Mouse (Mus musculus): ENCODE results near the gene Naa25.

DNA sequence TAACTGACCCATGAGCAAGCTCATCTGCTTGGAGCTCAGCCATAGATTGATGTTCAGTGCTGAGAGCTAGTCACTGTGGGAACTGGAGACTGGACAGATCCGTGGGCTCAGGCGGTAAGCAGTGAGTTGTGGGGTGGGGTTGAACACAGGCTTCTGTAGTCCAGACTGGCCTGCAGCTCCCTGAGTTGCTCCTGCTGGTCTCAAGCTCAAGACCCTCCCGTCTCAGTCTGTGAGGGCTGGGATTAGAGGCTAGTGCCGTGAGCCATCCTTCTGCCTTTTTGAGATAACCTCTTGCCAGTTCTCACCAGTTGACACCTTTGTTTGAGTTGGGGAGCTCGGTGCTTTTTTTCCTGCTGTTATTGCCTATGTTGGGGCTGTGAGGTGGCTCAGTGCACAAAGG lies 3.1 kb downstream of the Naa25 start:
- TF ChIP-seq POLR2A (IDR thresholded peaks at IDR 0.05; ENCODE audit: borderline replicate concordance, extremely low read depth, low read depth, low read length) (no peak), CTCF (IDR thresholded peaks at IDR 0.05; ENCODE audit: insufficient read depth, low read length) (no peak)

Data from lung, adult 2 months (tissue).